Mouse (Mus musculus): ENCODE data around the gene Nmrk1.

The Nmrk1 gene

GRCm38 (mm10) chr19:18654330-18654729 lies 22.6 kb downstream of the Nmrk1 start:
- DNase-seq (ENCODE audit: low spot score), result no peak

DNA sequence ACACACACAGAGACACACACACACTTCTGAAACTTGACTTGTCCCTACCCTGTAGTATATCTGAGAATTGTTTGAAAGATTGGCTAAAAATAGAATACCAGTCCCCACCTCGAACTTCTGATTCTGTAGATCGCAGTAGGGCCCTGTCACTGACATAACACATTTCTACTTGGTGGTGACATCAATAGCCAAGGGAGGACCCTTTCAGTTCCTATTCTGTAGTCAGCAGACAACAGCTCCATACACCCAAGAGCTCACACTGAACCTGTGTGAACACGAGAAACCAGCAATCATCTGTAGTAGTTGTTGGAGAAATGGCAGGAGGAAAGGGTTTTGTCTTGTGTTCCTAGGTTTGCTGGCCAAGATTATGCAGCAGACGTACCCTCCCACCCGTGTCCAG lies 23.2 kb downstream of the Nmrk1 start:
- no peak for DNase-seq (ENCODE audit: low spot score)

DNA sequence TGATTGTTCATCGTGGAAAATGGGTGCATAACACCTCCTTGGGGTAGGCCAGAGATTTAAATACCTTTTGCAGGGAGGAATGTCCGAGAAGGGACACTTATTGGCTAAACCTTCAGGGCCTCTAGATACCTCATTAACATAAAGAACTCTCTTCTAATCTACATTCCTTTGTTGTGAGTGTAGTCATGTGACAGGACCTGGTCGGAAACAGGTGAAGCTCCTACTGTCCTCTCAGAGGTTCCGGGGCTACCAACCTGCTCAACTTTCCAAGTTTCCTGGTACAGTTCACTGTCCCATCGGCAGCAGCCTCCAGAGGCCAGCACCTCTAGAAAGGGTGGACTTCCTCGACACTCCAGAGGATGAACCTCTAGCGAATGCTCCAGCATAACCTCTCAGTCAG lies 24.2 kb downstream of the Nmrk1 start:
- no peak for DNase-seq (ENCODE audit: low spot score)

GRCm38 (mm10) chr19:18658473-18658872 lies 26.7 kb downstream of the Nmrk1 start:
- DNase-seq (ENCODE audit: low spot score), result no peak

DNA sequence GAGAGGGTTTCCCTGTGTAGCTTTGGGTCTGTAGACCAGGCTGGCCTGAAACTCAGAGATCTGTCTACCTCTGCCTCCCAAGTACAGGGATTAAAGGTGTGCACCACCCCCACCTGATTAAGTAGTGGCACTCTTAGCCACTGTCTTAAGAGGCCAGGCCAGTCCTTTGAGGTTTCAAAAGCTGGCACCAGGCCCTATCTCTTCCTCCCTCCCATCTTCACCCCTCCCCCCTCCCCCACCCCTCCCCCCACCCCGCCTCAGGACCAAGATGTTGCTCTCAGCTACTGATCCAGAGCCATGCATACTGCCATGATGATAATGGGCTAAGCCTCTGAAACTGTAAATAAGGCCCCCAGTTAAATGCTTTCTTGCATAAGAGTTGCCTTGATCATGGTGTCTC lies 27.6 kb downstream of the Nmrk1 start:
- no peak for DNase-seq (ENCODE audit: low spot score)

GRCm38 (mm10) chr19:18660466-18660865 lies 28.7 kb downstream of the Nmrk1 start:
- no peak for DNase-seq (ENCODE audit: low spot score)

DNA sequence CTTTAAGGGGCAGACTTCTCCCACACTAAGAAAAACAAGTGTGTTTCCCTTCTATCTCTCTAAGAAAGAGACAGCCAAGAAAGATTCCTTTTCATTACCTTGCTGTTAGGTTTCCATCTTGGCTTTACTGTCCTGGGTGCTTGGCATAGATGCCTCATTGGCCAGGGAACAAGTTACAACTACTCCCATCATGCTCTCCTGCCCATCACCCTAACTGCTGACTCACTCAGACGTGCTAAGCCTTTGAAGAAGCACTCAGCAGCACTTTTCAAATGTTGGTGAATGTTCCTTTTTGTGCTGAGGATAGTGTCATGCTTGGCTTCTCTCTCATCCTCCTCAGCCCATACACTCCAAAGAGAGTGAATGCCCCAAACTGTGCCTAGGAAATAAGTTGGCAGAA lies 29.9 kb downstream of the Nmrk1 start:
- no peak for DNase-seq (ENCODE audit: low spot score)

GRCm38 (mm10) chr19:18663904-18664303 lies 32.2 kb downstream of the Nmrk1 start:
- DNase-seq (ENCODE audit: low spot score), result no peak

- DNase-seq (ENCODE audit: low spot score), result peak; percentile 79
Observed at GRCm38 (mm10) chr19:18666966-18667365, 35.2 kb downstream of the Nmrk1 start.

DNA sequence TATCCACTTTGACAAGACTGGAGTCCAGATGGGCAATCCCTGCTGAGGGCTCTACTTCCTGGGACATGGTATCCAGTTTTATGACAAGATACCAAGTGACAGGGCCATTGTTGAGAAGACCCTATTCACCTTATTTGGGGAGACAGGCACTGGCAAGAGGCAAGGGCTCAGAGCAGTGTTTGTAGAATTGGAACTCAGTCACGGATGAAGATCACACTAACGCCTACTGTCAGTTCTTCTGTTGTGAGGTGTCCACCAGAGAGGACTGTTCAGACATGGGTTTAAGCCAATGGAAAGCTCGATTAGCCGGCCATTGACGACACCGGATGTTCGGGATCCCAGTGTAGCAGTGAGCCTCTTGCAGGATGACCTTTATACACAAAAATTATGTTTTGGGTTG lies 37.8 kb downstream of the Nmrk1 start:
- peak; percentile 67 for DNase-seq (ENCODE audit: low spot score)

GRCm38 (mm10) chr19:18670608-18671007 lies 38.9 kb downstream of the Nmrk1 start, which contains the start of gene Carnmt1:
Carnmt1 (plus strand) TSS chr19:18670764.
- peak; percentile 99 for DNase-seq (ENCODE audit: low spot score)

DNA sequence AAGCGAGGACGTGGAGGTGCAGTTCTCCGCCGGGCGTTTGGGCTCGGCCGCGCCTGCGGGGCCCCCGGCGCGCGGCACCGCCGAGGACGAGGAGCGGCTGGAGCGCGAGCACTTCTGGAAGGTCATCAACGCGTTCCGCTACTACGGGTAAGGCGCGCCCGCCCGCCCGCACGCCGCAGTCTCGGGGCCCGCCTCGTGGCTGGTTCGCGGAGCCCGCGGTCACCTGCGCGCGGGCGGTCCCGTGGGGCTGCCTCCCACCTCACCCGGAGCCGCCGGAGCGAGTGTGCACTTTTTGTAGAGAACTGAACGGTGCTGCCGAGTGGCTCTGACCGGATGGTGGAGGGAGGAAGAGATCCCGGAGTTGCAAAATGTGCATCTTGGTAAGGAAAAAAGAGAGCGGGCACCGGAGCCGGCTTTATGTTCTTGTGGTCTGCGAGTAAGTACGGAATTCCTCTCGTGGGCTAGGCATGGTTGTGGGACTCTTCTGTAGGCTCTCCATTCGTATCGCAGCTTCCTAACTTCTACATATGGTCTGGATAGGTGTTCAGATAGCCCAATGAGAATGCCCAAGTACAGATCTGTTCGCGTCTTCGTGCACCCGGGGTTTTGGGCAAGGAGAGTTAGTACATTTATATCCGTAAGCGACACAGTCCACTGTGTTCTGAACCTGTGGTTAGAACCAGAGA lies 39.4 kb downstream of the Nmrk1 start:
- peak; percentile 46 for DNase-seq (ENCODE audit: low spot score)

DNA sequence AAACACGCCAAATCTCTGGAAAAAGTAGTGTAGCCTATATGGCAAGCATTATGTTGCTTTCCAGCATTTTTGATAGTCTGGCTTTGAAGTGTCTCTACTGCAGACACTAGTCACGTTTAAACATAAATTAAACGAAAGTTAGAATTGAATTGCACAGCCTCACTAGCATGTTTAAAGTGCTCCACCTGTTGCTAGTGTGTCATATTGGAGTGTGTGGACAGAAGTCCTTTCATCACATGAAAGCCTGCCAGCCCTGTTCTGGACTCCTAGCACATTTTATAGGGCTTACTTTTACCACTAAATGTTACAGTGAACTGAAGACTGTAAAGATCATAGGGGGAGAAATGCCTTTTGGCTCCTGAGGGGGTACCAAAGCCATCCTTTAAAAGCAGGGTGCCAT lies 40.7 kb downstream of the Nmrk1 start:
- DNase-seq (ENCODE audit: low spot score), result no peak

- DNase-seq (ENCODE audit: low spot score), result no peak
Observed at GRCm38 (mm10) chr19:18673116-18673515, 41.4 kb downstream of the Nmrk1 start.

GRCm38 (mm10) chr19:18682142-18682541 lies 50.4 kb downstream of the Nmrk1 start:
- DNase-seq (ENCODE audit: low spot score), result no peak

GRCm38 (mm10) chr19:18687556-18687955 lies 55.8 kb downstream of the Nmrk1 start:
- peak; percentile 76 for DNase-seq (ENCODE audit: low spot score)

DNA sequence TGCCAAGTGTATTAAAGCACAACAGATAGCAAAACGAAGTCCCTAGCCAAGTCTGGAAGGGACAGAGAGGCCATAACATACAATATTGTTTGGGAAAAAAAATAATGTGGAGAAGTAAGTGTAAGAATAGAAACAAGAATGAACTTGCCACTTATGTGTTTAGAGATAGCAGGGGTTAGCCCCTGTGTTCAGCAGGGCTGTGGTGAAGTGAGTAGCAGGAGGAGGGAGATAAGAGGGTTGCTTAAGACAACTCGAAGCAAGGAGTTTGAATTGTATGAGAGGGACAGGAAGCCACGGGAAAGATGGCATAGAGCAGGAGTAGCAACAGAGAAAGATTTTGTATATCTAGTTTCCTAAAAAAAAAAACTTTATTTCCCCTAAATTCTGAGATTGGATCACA lies 60.4 kb downstream of the Nmrk1 start:
- no peak for DNase-seq (ENCODE audit: low spot score)

DNA sequence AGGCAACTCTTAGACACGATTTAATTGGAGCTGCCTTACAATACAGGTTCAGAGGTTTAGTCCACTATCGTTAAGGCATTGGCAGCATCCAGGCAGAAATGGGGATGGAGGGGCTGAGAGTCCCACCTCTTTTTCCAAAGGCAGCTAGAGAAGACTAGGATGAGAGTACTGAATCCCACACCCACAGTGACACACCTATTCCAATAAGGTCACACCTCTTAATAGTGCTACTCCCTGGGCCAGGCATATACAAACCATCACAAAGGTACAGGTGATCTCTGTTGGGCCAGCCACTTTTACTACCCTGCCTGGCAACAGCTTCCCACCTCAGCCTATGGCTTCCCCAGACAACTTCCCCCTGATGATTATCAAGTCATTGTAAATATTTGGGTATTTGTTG lies 61.0 kb downstream of the Nmrk1 start:
- no peak for DNase-seq (ENCODE audit: low spot score)

DNA sequence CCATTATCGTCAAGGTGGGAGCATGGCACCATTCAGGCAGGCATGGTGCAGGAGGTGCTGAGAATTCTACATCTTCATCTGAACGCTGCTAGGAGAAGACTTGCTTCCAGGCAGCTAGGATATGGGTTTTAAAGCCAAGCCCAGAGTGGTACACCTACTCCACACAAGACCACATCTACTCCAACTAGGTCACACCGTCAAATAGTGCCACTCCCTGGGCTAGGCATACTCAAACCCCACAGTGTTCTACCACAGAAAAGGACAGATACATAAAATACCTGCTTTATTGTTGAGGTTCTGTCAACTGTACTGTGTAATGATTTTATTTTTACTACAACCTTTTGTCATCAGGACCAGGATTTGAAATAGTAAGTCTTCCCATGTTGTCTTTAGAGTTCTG lies 63.4 kb downstream of the Nmrk1 start:
- DNase-seq (ENCODE audit: low spot score), result no peak

DNA sequence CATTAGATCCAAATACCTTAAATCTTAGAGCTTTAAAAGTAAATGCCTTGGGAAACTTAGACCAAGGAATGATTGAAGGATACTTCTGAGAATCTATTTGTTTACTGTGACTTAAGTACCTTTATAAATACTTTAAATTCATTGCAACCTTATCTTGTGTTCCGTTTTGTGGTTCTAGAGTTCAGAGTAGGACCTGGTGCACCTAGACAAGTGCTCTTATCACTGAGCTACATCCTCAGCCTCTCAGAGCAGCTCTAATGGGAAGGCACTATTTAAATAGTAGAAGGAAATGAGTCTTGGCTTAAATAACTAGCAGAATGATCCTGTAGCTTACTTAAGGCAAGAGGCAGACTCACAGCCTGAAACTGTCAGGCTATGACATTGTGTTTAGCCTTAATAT lies 63.8 kb downstream of the Nmrk1 start:
- no peak for DNase-seq (ENCODE audit: low spot score)

Data from retina, embryonic 14.5 days (tissue).